Mouse (Mus musculus) limb, embryonic 14.5 days (tissue): Measurements from ENCODE around the gene Set. TPM values are rescaled to one million over a fixed set of nuclear protein-coding genes. Genes with fewer than 3 reads are reported as not detected.
A peak's percentile ranks its signal among the peaks of the same experiment; 100 is the strongest.

Experiments
- ATAC-seq: fragments of 200-750 bp; cut with Nextera tagmentation; 2 replicates; pipeline ENCODE4 v1.8.0; 2017; ENCODE audit warnings: low read depth, moderate number of reproducible peaks, moderate TSS enrichment; ENCODE audit not compliant: low FRiP score
- DNase-seq: peaks from one replicate; pipeline ENCODE4 v3.0.0-alpha.2; 2015; ENCODE audit warnings: low spot score
- H3K27ac ChIP-seq: fragments of 300-500 bp; sonication (generic); replicated peaks from 2 replicates; pipeline ENCODE4 v1.5.1; 2014; ENCODE audit warnings: low read depth, mild to moderate bottlenecking, low read length, moderate library complexity, mixed read lengths
- H3K27me3 ChIP-seq: fragments of 300-500 bp; sonication (generic); 2 replicates; pipeline ENCODE4 v1.6.1; 2014; ENCODE audit warnings: low read length, mixed read lengths; ENCODE audit not compliant: control insufficient read depth, insufficient read depth
- H3K36me3 ChIP-seq: fragments of 300-500 bp; sonication (generic); 2 replicates; pipeline ENCODE4 v1.6.1; 2014; ENCODE audit warnings: mild to moderate bottlenecking, low read length, moderate library complexity, mixed read lengths; ENCODE audit not compliant: control insufficient read depth, insufficient read depth
- H3K4me1 ChIP-seq: fragments of 300-500 bp; sonication (generic); 2 replicates; pipeline ENCODE4 v1.6.1; 2014; ENCODE audit warnings: antibody characterized with exemption, low read length, mixed read lengths; ENCODE audit not compliant: control insufficient read depth, insufficient read depth
- H3K4me2 ChIP-seq: fragments of 300-500 bp; sonication (generic); replicated peaks from 2 replicates; pipeline ENCODE4 v1.6.1; 2014; ENCODE audit warnings: low read depth, mild to moderate bottlenecking, low read length, moderate library complexity; ENCODE audit not compliant: severe bottlenecking
- H3K4me3 ChIP-seq: fragments of 300-500 bp; sonication (generic); replicated peaks from 2 replicates; pipeline ENCODE4 v1.5.1; 2014; ENCODE audit warnings: low read length
- H3K9ac ChIP-seq: fragments of 300-500 bp; sonication (generic); 2 replicates; pipeline ENCODE4 v1.6.1; 2014; ENCODE audit warnings: mild to moderate bottlenecking, low read depth, low read length, moderate library complexity; ENCODE audit not compliant: severe bottlenecking
- H3K9me3 ChIP-seq: fragments of 300-500 bp; sonication (generic); 2 replicates; pipeline ENCODE4 v1.6.1; 2016; ENCODE audit warnings: low read length; ENCODE audit not compliant: control insufficient read depth
- POLR2A ChIP-seq: fragments of 200-500 bp; IDR thresholded peaks from 2 replicates; pipeline ENCODE4 v1.8.0; 2012; ENCODE audit warnings: inconsistent platforms, mild to moderate bottlenecking, moderate library complexity, borderline replicate concordance; ENCODE audit not compliant: insufficient read depth, insufficient read length; ENCODE audit errors: extremely low read depth
- WGBS: fragments of 180-500 bp; shearing (Covaris S2); extraction: QIAGEN DNeasy Blood & Tissue Kit; methylation state at CpG from one replicate; pipeline ENCODE4 v1.1.7; 2014; 5-methylcytosine and 5-hydroxymethylcytosine counted together
- polyA plus RNA-seq, 2 experiments: library from polyadenylated mRNA; depleted of rRNA in 1 of 2; stranded (reverse) in 1 of 2; unstranded in 1 of 2; fragments of >200 nt; fragmentation: Nextera tagmentation in 1 of 2; extraction: Ambion mirVana in 1 of 2; gene quantifications; 2 replicates each; pipeline versions ENCODE4 v1.2.1 to v1.2.3; 2012 to 2014

The Set gene
- polyA plus RNA-seq, 2 experiments: 295 to 426 TPM

DNA sequence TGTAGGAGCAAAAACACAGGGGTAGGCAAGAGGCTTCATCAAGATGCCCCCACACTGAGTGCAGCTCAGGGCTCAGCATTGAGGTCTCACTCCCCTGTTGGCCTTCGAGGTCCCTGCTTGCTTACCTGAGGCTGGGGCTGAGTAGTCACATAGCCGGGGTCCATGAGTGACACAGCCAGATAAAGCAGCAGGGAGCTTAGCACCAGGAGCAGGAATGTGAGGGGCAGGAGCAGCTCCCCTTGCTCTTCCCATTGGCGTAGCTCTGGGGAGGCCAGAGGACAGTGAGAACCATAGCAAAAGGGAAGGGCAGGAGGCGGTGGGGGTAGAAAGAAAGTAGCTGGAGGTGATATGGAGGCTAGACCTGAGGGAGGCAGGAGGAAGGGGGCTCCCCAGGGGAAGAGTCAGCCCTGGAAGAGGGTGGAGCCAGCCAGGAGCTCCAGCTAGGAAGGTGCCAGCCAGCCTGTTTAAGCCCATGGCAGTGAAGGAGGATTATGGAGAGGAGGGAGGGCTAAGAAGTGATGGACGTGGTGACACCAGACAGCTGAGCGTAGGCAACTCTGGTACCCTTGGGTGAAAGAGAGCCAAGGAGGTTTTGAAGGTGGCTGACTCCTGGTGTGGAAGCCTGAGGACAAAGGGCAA lies 35.2 kb downstream of the Set start:
- WGBS: 50% methylated on average over 6 of the region's 6 CpGs
- Histone ChIP-seq H3K9ac (no peak overlapping the region), H3K4me1 (peaks cover 5% of the 10 kb centered on the region; the same call in 1 of the 2 replicates), H3K4me2 (peak overlapping the region; percentile 82), H3K9me3 (no peaks in the 10 kb centered on the region), H3K27me3 (no peaks in the 10 kb centered on the region), H3K4me3 (peak overlapping the region; percentile 64), H3K27ac (no peak overlapping the region), H3K36me3 (peaks cover 23% of the 10 kb centered on the region)
- DNase-seq (no peak), ATAC-seq (no peak)
- TF ChIP-seq POLR2A: no peak

DNA sequence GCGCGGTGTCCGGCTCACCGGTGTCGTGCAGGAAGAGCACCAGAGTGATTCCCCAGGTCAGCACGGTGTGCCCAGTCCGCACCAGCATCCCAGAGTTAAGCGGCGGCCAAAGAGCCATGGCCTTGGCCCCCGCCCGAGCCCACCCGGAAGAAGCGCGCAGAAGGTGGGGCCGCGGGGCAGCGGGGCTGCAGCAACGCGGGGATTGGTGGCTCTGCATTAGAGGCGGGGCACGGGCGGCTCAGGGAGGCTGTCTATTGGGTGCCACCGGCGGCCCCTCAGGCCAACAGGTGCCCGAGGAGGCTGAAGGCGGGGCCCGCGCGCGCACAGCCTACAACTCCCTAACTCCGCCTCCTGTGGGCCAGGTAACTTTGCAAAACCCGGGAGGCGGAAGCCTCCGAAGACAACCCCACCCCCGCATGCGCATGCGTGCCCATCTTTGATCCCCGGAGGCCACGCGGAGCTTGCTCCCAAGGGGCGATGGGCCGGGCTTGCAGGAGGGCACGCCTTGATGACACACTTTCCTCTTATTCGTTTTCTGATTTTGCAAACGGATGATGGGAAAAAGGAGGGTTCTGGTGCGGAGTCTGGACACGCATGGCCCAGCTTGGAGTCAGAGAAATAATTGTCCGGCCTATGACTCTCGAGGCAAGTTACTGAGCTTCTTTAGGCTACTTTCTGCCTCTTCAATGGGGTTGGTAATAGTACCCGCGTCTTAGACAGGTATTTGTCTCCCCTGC lies 36.5 kb downstream of the Set start, which contains the start of gene Zdhhc12:
Gene Zdhhc12, minus strand, starts transcription at position 178 of the 737 bp plus-strand sequence.
- ATAC-seq (peak; percentile 96), DNase-seq (peak; percentile 94)
- Histone ChIP-seq H3K27ac (peak within 1 kb of the TSS; percentile 50), H3K4me3 (peak within 1 kb of the TSS; percentile 64), H3K27me3 (no peaks in the 10 kb centered on the region), H3K9me3 (no peaks in the 10 kb centered on the region), H3K4me1 (peaks cover 5% of the 10 kb centered on the region; the same call in 1 of the 2 replicates), H3K9ac (peak within 1 kb of the TSS; percentile 60), H3K36me3 (peaks cover 33% of the 10 kb centered on the region), H3K4me2 (peak within 1 kb of the TSS; percentile 82)
- peak; percentile 37; the same call in 1 of the 2 replicates for TF ChIP-seq POLR2A
- WGBS: under 1% methylated on average over 40 of the region's 51 CpGs

- Histone ChIP-seq H3K9me3 (no peaks in the 10 kb centered on the region), H3K4me1 (peaks cover 5% of the 10 kb centered on the region; the same call in 1 of the 2 replicates), H3K36me3 (peaks cover 38% of the 10 kb centered on the region), H3K27ac (peak overlapping the region; percentile 50), H3K4me3 (peak overlapping the region; percentile 64), H3K4me2 (peak overlapping the region; percentile 82), H3K27me3 (no peaks in the 10 kb centered on the region), H3K9ac (peak overlapping the region; percentile 60)
- DNase-seq (no peak), ATAC-seq (no peak)
- TF ChIP-seq POLR2A: no peak
- WGBS: 4% methylated on average over 13 of the region's 13 CpGs
Measured at GRCm38 (mm10) chr2:30094208-30094588, 37.0 kb downstream of the Set start.

DNA sequence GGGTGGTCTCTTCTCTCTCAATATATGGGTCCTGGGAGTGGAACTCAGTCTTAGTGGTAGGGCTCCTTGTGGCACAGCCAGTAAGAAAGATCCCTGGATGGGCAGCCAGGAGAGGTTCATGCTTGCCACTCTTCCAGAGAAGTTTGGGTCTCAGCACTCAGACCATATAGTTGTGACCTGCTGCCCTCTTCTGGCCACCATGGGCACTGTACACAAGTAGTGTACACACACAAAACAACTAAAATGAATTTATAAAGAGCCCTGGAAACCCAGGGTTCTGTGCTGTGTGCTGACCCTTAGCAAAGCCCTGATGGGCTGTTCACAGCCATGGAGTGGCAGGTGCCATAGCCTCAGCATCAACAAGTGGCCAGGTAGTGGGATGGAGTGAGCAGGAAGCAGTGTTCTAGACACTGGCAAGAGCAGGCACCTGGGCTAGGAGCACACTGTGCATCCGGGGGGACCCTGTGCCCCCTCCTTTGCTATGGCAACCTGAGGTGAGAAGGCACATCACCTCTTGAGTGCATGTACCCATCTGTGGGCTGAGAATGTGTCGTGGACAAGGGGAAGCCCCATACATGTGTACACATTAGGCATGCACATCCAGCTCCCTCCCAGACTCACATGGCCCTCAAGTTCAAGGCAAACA lies 38.8 kb downstream of the Set start:
- 83% methylated on average over 2 of the region's 2 CpGs for WGBS
- H3K9me3 ChIP-seq: no peaks in the 10 kb centered on the region

GRCm38 (mm10) chr2:30100214-30100613 lies 43.0 kb downstream of the Set start:
- Histone ChIP-seq H3K4me3 (no peak overlapping the region), H3K9ac (no peak overlapping the region), H3K4me2 (no peak overlapping the region), H3K27ac (no peak overlapping the region), H3K27me3 (no peaks in the 10 kb centered on the region), H3K36me3 (peaks cover 78% of the 10 kb centered on the region), H3K4me1 (no peaks in the 10 kb centered on the region), H3K9me3 (no peaks in the 10 kb centered on the region)
- DNase-seq (no peak), ATAC-seq (no peak)
- TF ChIP-seq POLR2A: no peak
- 71% methylated on average over 4 of the region's 4 CpGs for WGBS

More for the DNA sequence above, 38.8 kb downstream of the Set start:
- H3K9ac ChIP-seq: no peak overlapping the region
- no peaks in the 10 kb centered on the region for H3K27me3 ChIP-seq
- ATAC-seq (no peak), DNase-seq (peak; percentile 42)
- no peak overlapping the region for H3K4me3 ChIP-seq
- peaks cover 5% of the 10 kb centered on the region; the same call in 1 of the 2 replicates for H3K4me1 ChIP-seq
- no peak overlapping the region for H3K27ac ChIP-seq
- H3K36me3 ChIP-seq: peaks cover 46% of the 10 kb centered on the region
- no peak overlapping the region for H3K4me2 ChIP-seq
- no peak for TF ChIP-seq POLR2A
